Mouse (Mus musculus) liver, embryonic 11.5 days (tissue): ENCODE data around the gene March10. TPM values are rescaled to one million over a fixed set of nuclear protein-coding genes. Genes with fewer than 3 reads are reported as not detected.

Experiments used
- ATAC-seq: fragments of 200-750 bp; cut with Nextera tagmentation; replicated peaks from 2 replicates; pipeline ENCODE4 v1.8.0; 2017; ENCODE audit warnings: moderate number of reproducible peaks, mild to moderate bottlenecking, moderate TSS enrichment, moderate library complexity; ENCODE audit not compliant: low FRiP score
- DNase-seq: peaks from one replicate; pipeline ENCODE4 v3.0.0-alpha.2; 2017; ENCODE audit warnings: low spot score
- H3K27ac ChIP-seq: fragments of 300-500 bp; sonication (generic); 2 replicates; pipeline ENCODE4 v1.5.1; 2014; ENCODE audit warnings: mild to moderate bottlenecking, low read depth, low read length, control low read depth
- H3K27me3 ChIP-seq: fragments of 300-500 bp; sonication (generic); replicated peaks from 2 replicates; pipeline ENCODE4 v1.6.1; 2014; ENCODE audit warnings: low read length, mixed read lengths; ENCODE audit not compliant: control insufficient read depth, insufficient read depth
- H3K36me3 ChIP-seq: fragments of 300-500 bp; sonication (generic); 2 replicates; pipeline ENCODE4 v1.6.1; 2014; ENCODE audit warnings: mild to moderate bottlenecking, low read length, moderate library complexity, mixed read lengths; ENCODE audit not compliant: control insufficient read depth, insufficient read depth
- H3K4me1 ChIP-seq: fragments of 300-500 bp; sonication (generic); replicated peaks from 2 replicates; pipeline ENCODE4 v1.6.1; 2014; ENCODE audit warnings: low read length, mixed read lengths; ENCODE audit not compliant: control insufficient read depth, insufficient read depth
- H3K4me2 ChIP-seq: fragments of 300-500 bp; sonication (generic); 2 replicates; pipeline ENCODE4 v1.6.1; 2014; ENCODE audit warnings: mild to moderate bottlenecking, control low read depth, moderate library complexity
- H3K4me3 ChIP-seq: fragments of 300-500 bp; sonication (generic); 2 replicates; pipeline ENCODE4 v1.5.1; 2014; ENCODE audit warnings: low read depth, low read length, control low read depth
- H3K9ac ChIP-seq: fragments of 300-500 bp; sonication (generic); 2 replicates; pipeline ENCODE4 v1.6.1; 2014; ENCODE audit warnings: low read depth, low read length, control low read depth
- H3K9me3 ChIP-seq: fragments of 300-500 bp; sonication (generic); 2 replicates; pipeline ENCODE4 v1.6.1; 2016; ENCODE audit warnings: low read length, inconsistent platforms, mixed read lengths; ENCODE audit not compliant: control insufficient read depth
- WGBS: fragments of 180-500 bp; shearing (Covaris S2); extraction: QIAGEN DNeasy Blood & Tissue Kit; methylation state at CpG from one replicate; pipeline ENCODE4 v1.1.7; 2014; 5-methylcytosine and 5-hydroxymethylcytosine counted together
- polyA plus RNA-seq: library from polyadenylated mRNA; unstranded; fragments of >200 nt; fragmentation: Nextera tagmentation; extraction: Ambion mirVana; gene quantifications from 2 replicates; pipeline ENCODE4 v1.2.1, GENCODE M21; 2014

Gene March10
- polyA plus RNA-seq, 1 experiment from 2014 or later = not detected

DNA sequence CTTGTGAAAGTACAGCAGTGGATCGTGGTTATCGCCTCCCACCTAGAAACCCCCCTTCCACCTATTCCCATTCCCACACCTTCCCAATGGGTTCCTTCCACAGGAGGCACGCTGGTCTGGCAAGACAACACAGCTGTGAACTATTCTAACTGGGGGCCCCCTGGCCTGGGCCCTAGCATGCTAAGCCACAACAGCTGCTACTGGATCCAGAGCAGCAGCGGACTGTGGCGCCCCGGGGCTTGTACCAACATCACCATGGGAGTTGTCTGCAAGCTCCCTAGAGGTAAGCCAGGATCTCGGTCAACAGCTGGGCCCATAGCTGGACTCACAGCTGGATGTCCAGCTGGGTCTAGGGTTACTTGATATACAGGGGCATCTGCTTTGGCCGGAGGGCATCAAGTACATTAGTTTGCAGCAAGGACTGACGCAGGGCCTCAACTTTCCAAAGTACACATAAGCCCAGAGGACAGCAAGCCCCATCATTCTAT, 108.0 kb downstream of the March10 start:
- WGBS = 94% methylated on average over 9 of the region's 9 CpGs
- H3K27ac ChIP-seq = no peak overlapping the region
- H3K4me1 ChIP-seq = peaks cover 28% of the 10 kb centered on the region
- no peak overlapping the region for H3K4me3 ChIP-seq
- no peaks in the 10 kb centered on the region for H3K9me3 ChIP-seq
- H3K4me2 ChIP-seq = no peak overlapping the region
- H3K36me3 ChIP-seq = no peaks in the 10 kb centered on the region
- no peak overlapping the region for H3K9ac ChIP-seq
- no peaks in the 10 kb centered on the region for H3K27me3 ChIP-seq
- DNase-seq (no peak), ATAC-seq (no peak)

DNA sequence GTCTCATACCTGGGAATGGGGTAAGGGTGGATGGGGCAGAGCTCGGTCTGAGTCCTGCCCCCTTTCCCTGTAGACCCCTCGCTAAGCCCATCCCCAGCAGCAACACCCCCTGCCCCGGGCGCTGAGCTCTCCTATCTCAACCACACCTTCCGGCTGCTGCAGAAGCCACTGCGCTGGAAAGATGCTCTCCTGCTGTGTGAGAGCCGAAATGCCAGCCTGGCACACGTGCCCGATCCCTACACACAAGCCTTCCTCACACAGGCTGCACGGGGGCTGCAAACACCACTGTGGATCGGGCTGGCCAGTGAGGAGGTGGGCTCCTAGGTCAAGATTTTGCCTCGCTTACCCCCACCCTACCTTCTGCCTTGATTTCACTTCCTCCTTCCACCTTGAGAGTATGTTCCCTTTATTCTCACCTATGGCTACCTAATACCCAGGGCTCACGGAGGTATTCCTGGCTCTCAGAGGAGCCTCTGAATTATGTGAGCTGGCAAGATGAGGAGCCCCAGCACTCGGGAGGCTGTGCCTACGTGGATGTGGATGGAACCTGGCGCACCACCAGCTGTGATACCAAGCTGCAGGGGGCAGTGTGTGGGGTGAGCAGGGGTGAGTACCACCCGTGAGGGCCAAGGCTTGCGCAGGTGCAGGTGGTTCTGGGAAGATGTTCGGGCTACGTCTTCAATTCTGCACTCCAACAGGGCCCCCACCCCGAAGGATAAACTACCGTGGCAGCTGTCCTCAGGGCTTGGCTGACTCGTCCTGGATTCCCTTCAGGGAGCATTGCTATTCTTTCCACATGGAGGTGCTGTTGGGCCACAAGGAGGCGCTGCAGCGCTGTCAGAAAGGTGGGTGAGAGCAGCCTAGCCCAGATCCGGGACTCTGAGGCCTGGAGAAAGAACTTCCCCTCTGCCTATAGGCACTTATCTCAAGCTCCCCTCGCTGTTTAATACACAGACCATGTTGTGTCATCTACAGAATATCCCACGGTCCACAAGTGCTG, 109.1 kb downstream of the March10 start:
- H3K9ac ChIP-seq = no peak overlapping the region
- peaks cover 2% of the 10 kb centered on the region; the same call in 1 of the 2 replicates for H3K36me3 ChIP-seq
- WGBS = 56% methylated on average over 28 of the region's 28 CpGs
- DNase-seq = peak; percentile 74
- ATAC-seq = peak; percentile 65
- H3K4me1 ChIP-seq = peaks cover 19% of the 10 kb centered on the region
- H3K27me3 ChIP-seq = no peaks in the 10 kb centered on the region
- no peak overlapping the region for H3K27ac ChIP-seq
- H3K4me3 ChIP-seq = no peak overlapping the region
- H3K9me3 ChIP-seq = no peaks in the 10 kb centered on the region
- no peak overlapping the region; the same call in 1 of the 2 replicates for H3K4me2 ChIP-seq

DNA sequence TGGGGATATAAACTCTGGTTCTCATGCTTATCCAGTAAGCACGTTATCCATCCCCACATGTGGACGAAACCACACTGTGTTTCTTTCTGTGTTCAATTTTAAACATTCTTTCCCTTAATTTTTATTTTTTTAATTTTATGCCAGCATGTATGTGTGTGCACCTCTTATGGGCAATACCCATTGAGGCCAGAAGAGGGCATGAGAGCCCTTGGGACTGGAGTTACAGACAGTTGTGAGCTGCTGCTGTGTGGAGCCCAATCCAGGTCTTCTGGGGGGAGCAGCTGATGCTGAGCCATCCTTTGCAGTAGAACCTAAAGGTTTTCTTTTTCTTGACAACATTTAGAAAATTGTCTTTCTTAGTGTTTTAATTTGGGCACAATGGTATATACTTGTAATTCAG, 111.3 kb downstream of the March10 start:
- Histone ChIP-seq H3K9ac (no peak overlapping the region), H3K27ac (no peak overlapping the region), H3K4me3 (no peak overlapping the region), H3K27me3 (no peaks in the 10 kb centered on the region), H3K4me1 (peaks cover 12% of the 10 kb centered on the region), H3K4me2 (no peak overlapping the region), H3K9me3 (no peaks in the 10 kb centered on the region), H3K36me3 (peaks cover 2% of the 10 kb centered on the region; the same call in 1 of the 2 replicates)
- 71% methylated on average over 2 of the region's 2 CpGs for WGBS
- DNase-seq = no peak
- no peak for ATAC-seq

DNA sequence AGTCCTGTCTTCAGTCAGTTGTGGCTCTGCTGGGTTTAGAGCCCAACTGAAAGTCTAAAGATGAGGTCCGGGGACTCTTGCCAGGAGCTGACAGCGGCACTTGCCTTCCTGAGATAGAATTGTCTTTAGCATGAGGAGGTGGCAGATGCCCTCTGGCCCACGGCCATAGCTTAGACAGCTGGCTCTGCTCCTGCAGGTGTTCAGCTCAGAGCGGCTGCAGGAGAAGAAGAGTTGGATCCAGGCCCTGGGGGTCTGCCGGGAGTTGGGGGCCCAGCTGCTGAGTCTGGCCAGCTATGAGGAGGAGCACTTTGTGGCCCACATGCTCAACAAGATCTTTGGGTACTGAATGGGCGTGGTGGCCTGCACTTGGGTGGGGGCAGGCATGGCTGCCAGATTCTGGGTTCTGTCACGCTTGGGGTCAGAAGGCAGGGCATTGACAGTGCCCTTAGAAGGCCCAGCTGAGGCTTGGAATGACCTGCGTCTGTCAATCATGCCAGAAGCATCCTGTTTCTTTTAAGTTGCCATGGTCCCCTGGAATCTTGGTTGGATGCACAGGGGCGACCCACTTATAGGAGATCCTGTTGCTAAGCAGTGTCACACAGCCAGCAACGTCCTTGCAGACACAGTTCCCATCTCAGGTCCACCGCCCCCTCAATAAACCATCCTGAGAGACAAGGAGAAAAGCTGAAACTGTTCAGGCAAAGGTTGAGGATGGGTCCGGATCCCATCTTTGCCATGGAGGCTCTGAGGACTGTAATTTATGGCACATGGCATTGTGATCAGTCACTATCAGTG, 117.7 kb downstream of the March10 start:
- 83% methylated on average over 12 of the region's 12 CpGs for WGBS

GRCm38 (mm10) chr11:105333867-105334670, 122.5 kb downstream of the March10 start:
- DNase-seq (no peak), ATAC-seq (no peak)
- H3K27me3 ChIP-seq = no peaks in the 10 kb centered on the region
- 59% methylated on average over 8 of the region's 8 CpGs for WGBS
- no peaks in the 10 kb centered on the region for H3K36me3 ChIP-seq
- no peak overlapping the region; the same call in 1 of the 2 replicates for H3K27ac ChIP-seq
- H3K4me3 ChIP-seq = no peak overlapping the region
- no peaks in the 10 kb centered on the region for H3K9me3 ChIP-seq
- no peak overlapping the region for H3K9ac ChIP-seq
- no peak overlapping the region for H3K4me2 ChIP-seq
- H3K4me1 ChIP-seq = no peaks in the 10 kb centered on the region

More for the DNA sequence above, 117.7 kb downstream of the March10 start:
- Histone ChIP-seq H3K9ac (no peak overlapping the region), H3K4me2 (no peak overlapping the region), H3K36me3 (peaks cover 2% of the 10 kb centered on the region; the same call in 1 of the 2 replicates), H3K4me3 (no peak overlapping the region), H3K4me1 (no peaks in the 10 kb centered on the region), H3K27me3 (no peaks in the 10 kb centered on the region), H3K9me3 (no peaks in the 10 kb centered on the region), H3K27ac (no peak overlapping the region)
- no peak for ATAC-seq
- DNase-seq = no peak

GRCm38 (mm10) chr11:105332468-105332867, 124.1 kb downstream of the March10 start:
- DNase-seq (peak; percentile 34), ATAC-seq (0 out of 2 replicates have a peak, but pooled peaks have one; percentile 26)
- H3K4me3 ChIP-seq = no peak overlapping the region
- H3K27me3 ChIP-seq = no peaks in the 10 kb centered on the region
- H3K36me3 ChIP-seq = no peaks in the 10 kb centered on the region
- no peak overlapping the region for H3K27ac ChIP-seq
- no peaks in the 10 kb centered on the region for H3K4me1 ChIP-seq
- no peak overlapping the region for H3K4me2 ChIP-seq
- no peak overlapping the region for H3K9ac ChIP-seq
- WGBS = 66% methylated on average over 8 of the region's 8 CpGs
- no peaks in the 10 kb centered on the region for H3K9me3 ChIP-seq

DNA sequence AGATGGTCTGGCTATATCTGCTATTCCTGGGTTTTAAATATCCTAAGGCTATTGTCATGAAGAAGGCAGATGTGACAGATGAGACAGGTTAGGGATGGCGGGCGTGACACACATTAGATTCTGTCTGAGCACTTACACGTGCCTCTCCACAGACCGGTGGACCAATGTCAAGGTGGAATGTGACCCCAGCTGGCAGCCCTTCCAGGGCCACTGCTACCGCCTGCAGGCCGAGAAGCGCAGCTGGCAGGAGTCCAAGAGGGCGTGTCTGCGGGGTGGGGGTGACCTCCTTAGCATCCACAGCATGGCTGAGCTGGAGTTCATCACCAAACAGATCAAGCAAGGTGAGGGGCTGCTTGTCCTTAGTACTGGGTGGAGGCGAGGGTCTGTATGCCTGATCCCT, 124.8 kb downstream of the March10 start:
- DNase-seq = no peak
- no peaks in the 10 kb centered on the region for H3K27me3 ChIP-seq

DNA sequence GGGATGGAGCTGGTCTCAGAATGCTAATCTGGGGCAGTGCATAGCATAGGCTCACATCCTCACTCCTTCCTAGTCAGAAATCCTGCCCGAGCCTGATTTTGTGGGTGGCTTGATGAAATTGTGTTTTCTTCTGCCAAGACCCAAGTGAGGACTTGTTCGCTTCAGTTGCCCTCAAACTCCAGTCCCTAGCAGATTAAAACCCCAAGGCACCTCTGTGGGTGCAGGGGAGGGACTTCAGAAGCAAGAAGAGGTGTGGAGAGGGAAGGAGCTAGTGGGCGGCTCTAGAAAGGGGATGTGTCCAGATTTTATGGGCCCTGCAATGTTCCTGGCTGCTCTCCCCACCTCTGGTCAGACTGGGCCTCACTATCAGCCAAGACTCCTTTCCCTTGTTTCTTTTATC, 125.4 kb downstream of the March10 start:
- no peak overlapping the region for H3K27ac ChIP-seq
- no peak for DNase-seq
- no peak overlapping the region for H3K9ac ChIP-seq
- no peaks in the 10 kb centered on the region for H3K36me3 ChIP-seq
- no peak overlapping the region for H3K4me3 ChIP-seq
- no peaks in the 10 kb centered on the region for H3K9me3 ChIP-seq
- H3K4me1 ChIP-seq = no peaks in the 10 kb centered on the region
- WGBS = 77% methylated on average over 3 of the region's 3 CpGs
- no peaks in the 10 kb centered on the region for H3K27me3 ChIP-seq
- no peak for ATAC-seq
- H3K4me2 ChIP-seq = no peak overlapping the region

More for the DNA sequence above, 124.8 kb downstream of the March10 start:
- no peak overlapping the region for H3K27ac ChIP-seq
- H3K4me1 ChIP-seq = no peaks in the 10 kb centered on the region
- no peak overlapping the region for H3K4me2 ChIP-seq
- no peaks in the 10 kb centered on the region for H3K9me3 ChIP-seq
- no peak overlapping the region for H3K9ac ChIP-seq
- ATAC-seq = no peak
- no peaks in the 10 kb centered on the region for H3K36me3 ChIP-seq
- H3K4me3 ChIP-seq = no peak overlapping the region
- WGBS = 64% methylated on average over 10 of the region's 10 CpGs
